Mouse (Mus musculus): ENCODE data around the gene Erbb4.

Erbb4 gene

GRCm38 (mm10) chr1:69107485-69108158 is at the start of gene Erbb4:
Gene Erbb4, minus strand, starts transcription at chr1:69108059.
- DNase-seq (ENCODE audit: low read depth, low spot score) = no peak

GRCm38 (mm10) chr1:69157346-69157745 is 49.5 kb upstream of the Erbb4 start:
- DNase-seq (ENCODE audit: low read depth, low spot score) = no peak

DNA sequence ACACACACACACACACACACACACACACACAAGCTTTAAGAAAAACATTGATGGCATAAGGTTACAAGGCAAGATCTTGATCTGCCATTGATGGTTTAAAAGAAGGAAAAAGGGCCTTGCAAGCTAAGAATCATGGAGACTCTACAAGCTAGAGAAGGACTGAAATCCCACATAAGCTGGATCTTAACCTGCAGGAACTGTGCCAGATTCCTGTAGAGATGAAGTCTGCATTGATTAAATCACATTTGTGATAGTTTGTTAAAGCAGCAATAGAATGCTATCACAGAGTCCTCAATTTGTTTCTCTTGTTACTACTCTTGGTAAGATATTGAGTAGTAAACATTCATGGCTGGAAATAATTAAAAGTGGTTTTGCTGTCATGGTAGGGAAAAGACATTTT is 33.5 kb upstream of the Erbb4 start:
- no peak for DNase-seq (ENCODE audit: low read depth, low spot score)

DNA sequence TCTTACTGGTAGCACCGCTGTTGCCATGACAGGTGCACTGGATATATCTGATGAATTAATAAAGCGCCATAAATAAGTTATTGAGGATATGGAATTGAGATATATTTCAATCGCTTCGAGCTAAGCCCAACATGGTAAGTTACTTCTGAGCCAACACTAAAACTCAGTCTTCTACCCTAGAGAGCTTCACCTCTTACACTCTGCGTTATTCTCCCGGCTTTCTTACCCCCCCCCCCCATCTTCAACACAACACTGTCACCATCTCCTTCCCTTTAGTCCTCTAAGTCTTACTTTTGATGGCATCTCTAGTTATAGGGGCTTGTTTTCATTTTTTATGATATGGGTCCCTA is 31.6 kb upstream of the Erbb4 start:
- no peak for DNase-seq (ENCODE audit: low read depth, low spot score)

DNA sequence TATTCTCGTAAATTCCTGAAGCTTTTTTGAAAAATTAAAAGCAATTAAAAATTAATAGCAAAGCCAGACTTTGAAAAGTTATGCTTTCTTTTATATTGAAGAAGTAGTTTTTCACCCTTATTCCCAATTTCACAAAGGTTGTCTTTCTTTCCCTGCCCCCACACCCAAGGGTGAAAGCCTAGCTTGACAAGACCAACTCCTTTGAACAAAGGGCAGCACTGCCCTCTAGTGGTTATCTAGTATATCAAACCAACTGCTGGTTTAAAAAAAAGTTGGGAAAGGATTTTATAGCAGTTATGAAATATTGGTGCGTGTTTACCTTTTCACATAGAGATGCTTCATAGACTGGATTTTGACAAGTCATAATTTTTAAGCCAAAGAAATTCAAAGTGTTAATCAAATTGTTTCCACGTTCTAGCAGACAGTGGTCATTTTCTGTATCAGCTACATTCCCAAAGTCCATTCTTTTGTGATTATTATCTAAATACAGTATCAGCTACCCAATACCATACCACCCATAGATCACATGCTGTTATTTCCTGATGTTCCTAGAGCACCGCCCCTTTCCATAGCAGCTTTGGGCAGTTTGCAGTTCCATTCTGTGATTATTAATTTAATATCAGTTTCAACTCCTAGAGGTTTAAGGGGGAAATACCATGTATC is 31.1 kb upstream of the Erbb4 start:
- peak; percentile 9 for DNase-seq (ENCODE audit: low read depth, low spot score)

DNA sequence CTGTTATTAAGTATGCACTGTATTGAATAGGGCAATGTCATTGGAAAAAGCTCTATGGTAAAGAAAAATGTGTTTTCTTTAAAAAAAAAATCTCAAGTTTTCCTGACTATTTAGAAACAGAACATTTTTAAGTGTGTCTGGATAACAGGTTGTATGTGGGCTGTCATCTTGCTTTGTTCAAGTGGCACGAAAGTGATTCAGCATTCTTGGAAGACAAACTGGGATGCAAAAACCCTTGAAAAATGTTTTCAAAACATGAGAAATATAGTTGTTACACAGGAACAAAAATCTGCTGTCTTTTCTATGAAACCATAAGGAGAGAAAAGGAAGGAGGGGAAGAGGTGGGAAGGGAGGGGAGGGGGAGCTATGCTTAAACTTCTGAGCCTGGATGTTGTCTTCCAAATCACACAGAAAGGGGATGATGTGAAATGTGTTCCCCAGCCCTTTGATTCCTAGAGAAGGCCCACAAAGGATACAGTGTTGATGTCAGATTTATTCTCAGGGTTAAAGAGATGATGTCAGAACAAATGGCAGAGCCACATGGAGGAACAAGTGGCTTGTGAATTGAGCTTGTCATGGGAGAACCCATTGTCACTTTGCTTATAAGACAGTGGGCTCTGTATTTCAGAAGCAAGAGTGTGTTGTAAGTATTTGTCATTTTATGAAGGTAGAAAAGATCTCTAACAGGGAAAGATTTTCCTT is 16.4 kb upstream of the Erbb4 start:
- no peak for DNase-seq (ENCODE audit: low read depth, low spot score)

GRCm38 (mm10) chr1:69118249-69118938 is 10.5 kb upstream of the Erbb4 start:
- DNase-seq (ENCODE audit: low read depth, low spot score) = no peak

GRCm38 (mm10) chr1:69108159-69108925 is 483 bp upstream of the Erbb4 start:
- no peak for DNase-seq (ENCODE audit: low read depth, low spot score)

GRCm38 (mm10) chr1:69106937-69107461 is 860 bp downstream of the Erbb4 start:
- DNase-seq (ENCODE audit: low read depth, low spot score) = no peak

DNA sequence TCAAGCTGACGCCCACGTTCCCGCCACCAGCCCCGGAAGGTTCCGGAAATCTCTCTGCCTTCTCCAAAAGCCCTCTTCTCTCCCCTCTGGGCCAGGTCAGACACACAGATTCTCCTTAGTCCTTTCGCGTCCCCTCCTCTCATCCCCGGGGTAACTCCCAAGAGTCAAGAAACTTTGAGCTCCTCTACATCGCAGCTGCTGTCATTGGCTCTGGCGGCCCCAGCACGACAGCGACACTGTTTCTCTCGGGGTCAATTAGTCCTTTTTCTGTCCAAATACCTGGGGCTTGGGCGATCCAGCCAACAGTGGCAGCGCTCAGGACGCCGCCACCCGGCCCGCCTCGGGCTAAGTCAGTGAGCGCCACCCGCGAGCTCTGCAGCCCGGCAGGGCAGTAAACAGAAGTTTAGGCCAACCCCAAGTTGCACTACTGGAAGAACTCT is 1.5 kb downstream of the Erbb4 start:
- no peak for DNase-seq (ENCODE audit: low read depth, low spot score)

DNA sequence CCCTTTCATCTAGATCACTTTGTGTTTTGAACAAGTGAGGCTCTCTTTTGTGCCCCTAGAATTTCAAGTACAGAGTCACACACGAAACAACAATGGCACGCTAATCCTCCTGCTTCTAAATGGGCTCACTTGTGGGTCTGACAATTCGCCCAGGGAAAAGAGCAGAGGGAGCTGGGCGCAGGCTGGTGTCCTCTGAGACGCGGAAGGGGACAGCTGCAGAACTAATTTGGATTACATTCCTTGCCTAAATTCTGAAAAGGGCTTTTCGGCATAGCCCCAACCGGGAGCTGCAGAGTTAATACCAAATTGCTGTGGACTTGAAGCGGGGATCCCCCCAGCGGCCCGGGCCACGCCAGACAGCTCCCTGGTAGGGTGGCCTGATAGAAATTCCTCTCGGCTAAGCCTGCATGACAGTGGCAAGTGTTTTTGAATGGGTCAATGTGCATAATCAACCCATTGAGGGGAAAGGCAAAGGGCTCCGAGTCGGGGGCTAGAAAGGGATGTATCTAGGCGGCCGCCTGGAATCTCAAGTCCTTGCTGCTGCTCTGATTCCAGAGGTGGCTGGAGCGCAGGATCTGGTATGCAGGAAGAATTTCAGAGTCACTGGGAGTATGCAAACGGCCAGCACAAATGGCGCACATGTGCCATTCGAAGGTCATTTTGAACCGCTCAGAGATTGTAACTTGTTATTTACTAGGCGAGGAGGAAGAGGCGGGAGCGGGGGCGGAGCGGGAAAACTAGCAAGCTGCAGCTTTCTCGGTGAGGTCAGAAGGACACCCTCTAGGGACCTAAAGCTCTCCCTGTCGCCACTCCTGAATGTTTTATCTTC is 2.2 kb downstream of the Erbb4 start:
- no peak for DNase-seq (ENCODE audit: low read depth, low spot score)

DNA sequence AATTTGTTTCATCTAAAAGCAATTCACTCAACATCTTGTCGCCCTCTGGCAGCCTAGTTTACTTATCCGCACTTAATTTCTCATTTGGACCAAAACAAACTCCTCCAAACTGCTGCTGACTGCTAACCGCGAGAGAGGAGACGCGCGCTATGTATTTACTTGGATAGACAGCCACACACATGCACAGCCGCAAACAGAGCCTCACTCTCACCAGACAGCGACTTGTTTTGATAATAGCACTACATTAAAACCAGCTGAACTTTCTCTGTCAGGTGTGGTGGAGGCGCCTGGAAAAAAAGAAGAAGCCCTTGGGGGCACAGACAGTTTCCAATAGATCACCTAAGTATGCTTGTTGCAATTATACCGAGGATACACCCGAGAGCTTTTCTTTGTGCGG is 2.8 kb downstream of the Erbb4 start:
- DNase-seq (ENCODE audit: low read depth, low spot score) = no peak

DNA sequence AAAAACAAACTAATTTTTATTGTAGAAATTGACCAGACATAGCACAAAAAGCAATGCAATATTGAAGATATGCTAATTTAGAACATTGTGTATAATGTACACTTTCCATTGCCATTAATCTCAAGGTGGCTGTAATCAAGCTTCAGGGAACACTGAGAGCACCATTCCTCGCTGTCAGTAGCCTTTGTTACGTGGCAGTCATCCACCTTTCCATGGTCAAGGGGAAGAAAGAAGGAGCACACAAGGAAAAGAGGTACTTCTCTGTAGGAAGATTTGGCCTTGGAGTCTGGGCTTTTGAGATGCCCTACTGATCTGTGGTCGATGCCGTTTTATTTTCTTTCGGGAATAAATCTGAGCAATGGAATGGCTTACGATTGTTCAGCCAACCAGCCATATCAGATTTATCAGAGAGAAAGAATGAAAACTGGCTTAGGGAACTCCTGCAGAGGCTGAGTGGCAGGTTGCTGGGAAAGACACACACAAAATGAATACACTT is 4.6 kb downstream of the Erbb4 start:
- no peak for DNase-seq (ENCODE audit: low read depth, low spot score)

DNA sequence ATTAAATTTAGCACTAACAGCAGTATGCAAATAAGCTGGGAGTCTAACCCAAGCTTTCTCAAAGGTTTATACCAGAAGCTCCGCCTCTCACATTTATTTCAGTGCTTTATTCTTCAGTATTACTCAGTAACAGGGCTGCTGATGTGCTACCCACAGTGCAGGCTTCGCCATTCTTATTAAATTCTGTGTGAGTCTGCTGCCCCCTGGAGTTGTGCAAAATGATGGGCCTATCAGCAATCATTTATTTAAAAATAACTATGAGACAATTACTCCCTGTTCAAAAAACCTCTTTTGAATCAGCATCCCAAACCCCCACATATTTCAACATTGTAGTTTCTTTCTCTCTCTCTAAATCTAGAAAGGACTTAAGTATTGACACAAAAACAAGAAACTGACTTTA is 6.2 kb downstream of the Erbb4 start:
- no peak for DNase-seq (ENCODE audit: low read depth, low spot score)

GRCm38 (mm10) chr1:69093052-69093451 is 14.8 kb downstream of the Erbb4 start:
- DNase-seq (ENCODE audit: low read depth, low spot score) = no peak

GRCm38 (mm10) chr1:69089331-69089730 is 18.5 kb downstream of the Erbb4 start:
- no peak for DNase-seq (ENCODE audit: low read depth, low spot score)

DNA sequence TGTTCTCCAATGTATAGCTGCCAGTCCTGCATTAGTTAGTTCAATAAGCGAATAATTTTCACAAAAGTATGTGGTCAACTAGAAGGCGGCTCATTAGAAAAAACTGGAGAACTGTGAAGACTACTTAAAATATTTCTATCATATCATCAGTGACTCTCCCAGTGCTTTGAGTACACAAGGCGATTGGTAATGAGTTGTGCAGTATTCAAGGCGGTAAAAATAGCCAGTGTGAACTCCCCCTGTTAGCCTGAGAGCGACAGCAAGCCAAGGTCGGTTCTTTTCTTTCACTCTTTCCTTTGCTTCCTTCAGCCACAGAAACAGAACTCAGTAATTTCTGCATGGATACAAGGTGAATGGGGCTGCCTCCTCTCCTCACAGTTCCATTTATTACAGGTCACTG is 22.1 kb downstream of the Erbb4 start:
- DNase-seq (ENCODE audit: low read depth, low spot score) = no peak

DNA sequence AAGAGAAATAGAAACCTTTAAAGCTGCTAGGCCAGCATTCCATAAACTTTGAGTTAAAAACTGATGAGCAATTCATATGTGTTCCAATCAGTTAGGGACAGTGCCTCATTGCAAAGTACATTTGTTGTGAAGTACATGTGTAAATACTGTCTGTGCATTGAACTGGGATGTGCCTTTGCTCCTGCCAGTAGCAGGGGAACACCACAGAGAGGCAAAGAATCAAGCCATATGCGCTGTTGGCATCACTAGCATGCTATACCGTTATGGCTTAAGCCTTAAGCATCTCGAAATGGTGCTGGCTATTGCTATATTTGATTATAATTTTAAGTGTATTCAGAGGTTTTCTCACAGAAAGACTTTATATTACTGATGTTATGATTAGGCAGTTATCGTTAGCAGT is 58.9 kb downstream of the Erbb4 start:
- no peak for DNase-seq (ENCODE audit: low read depth, low spot score)

- DNase-seq (ENCODE audit: low read depth, low spot score) = no peak
These were observed 61.5 kb downstream of the Erbb4 start for GRCm38 (mm10) chr1:69046228-69046978.

GRCm38 (mm10) chr1:69027816-69028215 is 80.0 kb downstream of the Erbb4 start:
- DNase-seq (ENCODE audit: low read depth, low spot score) = no peak
